Mouse (Mus musculus) ES-Bruce4 (cell line): ENCODE results near the gene Hoxa13. TPM values are rescaled to one million over a fixed set of nuclear protein-coding genes. Genes with fewer than 3 reads are reported as not detected.

Source experiments
- H3K27ac ChIP-seq: 2 replicates; pipeline ENCODE4 v1.5.1; 2012; ENCODE audit warnings: low read length, inconsistent platforms; ENCODE audit not compliant: insufficient read depth
- H3K27me3 ChIP-seq: 2 replicates; pipeline ENCODE4 v1.6.1; 2012; ENCODE audit warnings: mild to moderate bottlenecking, low read length, inconsistent platforms; ENCODE audit not compliant: control insufficient read depth, poor library complexity, insufficient read depth, severe bottlenecking
- H3K36me3 ChIP-seq: 2 replicates; pipeline ENCODE4 v1.6.1; 2012; ENCODE audit warnings: inconsistent platforms, mild to moderate bottlenecking, low read length, moderate library complexity; ENCODE audit not compliant: control insufficient read depth, poor library complexity, insufficient read depth, severe bottlenecking
- H3K4me1 ChIP-seq: one replicate; pipeline ENCODE4 v1.8.1; 2011; ENCODE audit warnings: low read length; ENCODE audit not compliant: control insufficient read depth, insufficient read depth
- H3K4me3 ChIP-seq: 2 replicates; pipeline ENCODE4 v1.5.1; 2011; ENCODE audit warnings: low read depth, mild to moderate bottlenecking, low read length
- H3K9ac ChIP-seq: 2 replicates; pipeline ENCODE4 v1.6.1; 2012; ENCODE audit warnings: low read depth, mild to moderate bottlenecking, inconsistent platforms; ENCODE audit not compliant: poor library complexity, severe bottlenecking
- H3K9me3 ChIP-seq: replicated peaks from 2 replicates; pipeline ENCODE4 v1.6.1; 2012; ENCODE audit warnings: mild to moderate bottlenecking, low read length, inconsistent platforms; ENCODE audit not compliant: control insufficient read depth, poor library complexity, insufficient read depth, severe bottlenecking
- CTCF ChIP-seq: IDR thresholded peaks from one replicate; pipeline ENCODE4 v1.8.1; 2011; ENCODE audit warnings: low read depth, low read length
- EP300 ChIP-seq: IDR thresholded peaks from 2 replicates; pipeline ENCODE4 v1.6.1; 2011; ENCODE audit warnings: low read depth, low read length; ENCODE audit not compliant: insufficient read depth
- POLR2A ChIP-seq: IDR thresholded peaks from one replicate; pipeline ENCODE4 v1.8.1; 2011; ENCODE audit warnings: low read length; ENCODE audit not compliant: insufficient read depth
- polyA plus RNA-seq: library from polyadenylated mRNA; stranded (reverse); fragments of >200 nt; gene quantifications from 2 replicates; pipeline ENCODE4 v1.2.4, GENCODE M21; 2011; ENCODE audit warnings: low read depth; ENCODE audit not compliant: missing spikeins, insufficient read depth, insufficient read length

Hoxa13 gene
- polyA plus RNA-seq, 1 experiment, result 0.25 TPM

DNA sequence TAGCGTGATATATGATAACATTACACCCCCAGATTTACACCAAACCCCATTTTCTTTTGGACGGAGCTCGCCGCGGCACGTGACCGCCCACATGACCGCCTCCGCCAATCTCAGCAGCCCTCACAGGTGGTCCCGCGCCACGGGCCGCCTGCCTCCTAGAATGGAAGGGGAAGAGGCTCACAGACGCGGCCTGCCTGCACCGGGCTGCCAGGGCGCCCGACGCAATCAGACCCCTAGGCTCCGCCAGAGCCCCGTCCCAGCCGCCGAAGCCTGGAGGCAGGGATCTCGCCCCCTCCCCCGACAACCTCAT is 43.3 kb downstream of the Hoxa13 start:
- Histone ChIP-seq H3K9me3 (no peaks in the 10 kb centered on the region), H3K4me1 (no peaks in the 10 kb centered on the region), H3K27ac (no peak overlapping the region), H3K9ac (peak overlapping the region; percentile 50; the same call in 1 of the 2 replicates), H3K36me3 (no peaks in the 10 kb centered on the region), H3K4me3 (peak overlapping the region; percentile 28), H3K27me3 (peaks cover 58% of the 10 kb centered on the region)
- TF ChIP-seq EP300 (no peak), CTCF (no peak), POLR2A (no peak)

DNA sequence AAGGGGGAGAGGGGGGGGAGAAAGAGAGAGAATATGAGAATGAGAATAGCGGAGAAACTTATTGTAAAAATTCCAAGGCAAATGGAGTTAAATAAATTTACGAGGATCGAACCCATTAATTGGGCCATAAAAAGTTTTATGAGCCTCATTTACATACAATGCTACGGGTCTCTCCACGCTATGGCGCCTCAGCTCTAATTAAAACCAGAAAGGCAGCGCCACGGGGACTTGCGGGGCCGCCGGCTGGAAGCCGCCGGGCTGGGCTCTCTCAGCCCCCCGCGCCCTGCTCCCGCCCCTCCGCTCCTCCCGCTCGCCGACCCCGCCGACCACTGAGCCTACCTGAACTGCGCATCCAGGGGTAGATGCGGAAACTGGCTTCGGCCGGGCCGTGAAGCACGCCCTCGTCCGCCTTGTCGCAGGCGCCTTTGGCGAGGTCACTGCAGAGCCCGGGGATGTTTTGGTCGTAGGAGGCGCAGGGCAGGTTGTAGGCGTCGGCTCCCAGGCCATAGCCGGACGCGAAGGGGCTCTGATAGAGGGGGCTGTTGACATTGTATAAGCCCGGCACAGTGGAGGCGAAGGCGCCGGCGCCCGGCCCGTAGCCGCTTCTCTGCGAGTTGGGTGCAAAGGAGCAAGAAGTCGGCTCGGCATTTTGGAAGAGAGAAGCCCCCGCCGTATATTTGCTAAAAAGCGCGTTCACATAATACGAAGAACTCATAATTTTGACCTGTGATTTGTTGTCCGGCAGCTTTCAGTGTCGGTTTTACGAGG is 43.8 kb downstream of the Hoxa13 start:
- Histone ChIP-seq H3K27ac (no peak overlapping the region), H3K36me3 (no peaks in the 10 kb centered on the region), H3K4me1 (no peaks in the 10 kb centered on the region), H3K27me3 (peaks cover 57% of the 10 kb centered on the region), H3K9ac (peak overlapping the region; percentile 50), H3K4me3 (peak overlapping the region; percentile 28), H3K9me3 (no peaks in the 10 kb centered on the region)
- TF ChIP-seq EP300 (no peak), CTCF (no peak), POLR2A (no peak)

DNA sequence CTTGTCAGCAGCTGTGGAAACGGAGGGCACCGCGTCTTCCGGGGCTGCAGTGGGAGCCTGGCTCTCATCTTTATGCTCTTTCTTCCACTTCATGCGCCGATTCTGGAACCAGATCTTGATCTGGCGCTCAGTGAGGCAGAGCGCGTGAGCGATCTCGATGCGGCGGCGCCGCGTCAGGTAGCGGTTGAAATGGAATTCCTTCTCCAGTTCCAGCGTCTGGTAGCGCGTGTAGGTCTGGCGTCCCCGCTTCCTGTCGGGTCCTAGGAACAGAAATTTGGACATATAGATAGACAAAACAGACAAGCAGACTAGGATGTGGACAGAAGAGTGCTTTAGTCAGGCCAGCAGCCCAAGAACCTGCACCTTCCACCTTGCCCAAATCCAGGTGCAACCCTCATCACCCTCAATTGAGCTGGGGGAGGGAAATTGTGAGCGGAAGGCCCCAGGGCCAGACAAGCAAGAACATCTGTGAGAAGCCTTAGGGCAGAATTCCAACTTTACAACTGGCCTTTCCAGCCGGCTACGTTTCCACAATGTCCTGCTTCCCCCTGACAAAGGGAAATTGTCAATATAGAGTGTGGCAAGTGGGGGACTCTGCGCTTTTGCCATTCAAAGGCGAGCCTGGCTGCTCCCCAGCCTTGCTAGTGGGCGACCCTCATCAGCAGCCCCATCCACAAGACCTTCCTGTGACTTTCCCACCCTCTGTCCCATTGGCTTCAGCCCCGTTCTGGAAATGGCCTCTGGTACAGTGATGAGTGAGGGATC is 44.7 kb downstream of the Hoxa13 start:
- no peak for TF ChIP-seq EP300
- no peak for TF ChIP-seq POLR2A
- no peak for TF ChIP-seq CTCF
- H3K27ac ChIP-seq, result no peak overlapping the region
- peaks cover 57% of the 10 kb centered on the region for H3K27me3 ChIP-seq
- H3K9ac ChIP-seq, result no peak overlapping the region
- H3K4me1 ChIP-seq, result no peaks in the 10 kb centered on the region
- H3K9me3 ChIP-seq, result no peaks in the 10 kb centered on the region
- H3K4me3 ChIP-seq, result no peak overlapping the region
- no peaks in the 10 kb centered on the region for H3K36me3 ChIP-seq

DNA sequence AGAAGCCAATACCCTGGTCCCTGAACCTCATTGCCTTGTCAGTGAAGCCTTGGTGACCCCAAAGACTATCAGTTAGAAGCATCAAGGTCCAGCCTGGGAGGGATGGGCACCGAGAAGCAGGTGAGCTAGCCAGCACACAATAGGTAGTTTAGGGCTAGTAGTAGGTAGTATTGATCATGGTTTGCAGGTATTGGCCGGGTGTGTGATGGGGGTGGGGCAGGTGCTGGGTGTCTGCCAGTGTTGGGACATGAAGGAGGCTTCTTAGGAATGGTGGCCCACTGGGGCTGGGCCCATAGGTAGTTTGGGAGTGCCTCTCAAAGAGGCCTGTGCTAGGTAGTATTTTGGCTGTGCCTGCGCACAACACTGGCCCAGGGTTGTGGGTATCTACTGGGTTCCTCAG is 45.6 kb downstream of the Hoxa13 start:
- TF ChIP-seq POLR2A (no peak), CTCF (no peak), EP300 (no peak)
- Histone ChIP-seq H3K9ac (no peak overlapping the region), H3K36me3 (no peaks in the 10 kb centered on the region), H3K4me1 (no peaks in the 10 kb centered on the region), H3K27ac (no peak overlapping the region), H3K4me3 (no peak overlapping the region), H3K27me3 (peaks cover 52% of the 10 kb centered on the region), H3K9me3 (no peaks in the 10 kb centered on the region)

DNA sequence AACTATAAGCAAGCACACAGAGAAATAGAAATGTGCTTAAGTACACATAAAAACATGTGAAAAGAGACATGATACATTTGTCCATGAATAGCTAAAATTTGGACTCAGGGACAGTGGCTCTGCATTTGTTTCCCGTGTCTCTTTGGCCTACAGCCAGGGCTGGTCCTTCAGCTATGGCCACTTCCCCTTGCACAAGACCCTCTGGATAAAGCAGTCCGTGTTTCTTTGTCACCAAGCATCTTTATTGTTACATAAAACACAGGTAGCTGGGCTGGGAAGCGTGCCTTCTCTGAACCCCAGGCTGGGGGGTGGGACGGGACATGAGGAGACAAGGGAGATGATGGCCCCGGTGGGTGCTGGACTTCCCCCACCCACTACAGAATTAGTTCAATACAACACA is 46.4 kb downstream of the Hoxa13 start:
- no peaks in the 10 kb centered on the region for H3K4me1 ChIP-seq
- peaks cover 55% of the 10 kb centered on the region for H3K27me3 ChIP-seq
- no peak overlapping the region for H3K9ac ChIP-seq
- no peaks in the 10 kb centered on the region for H3K9me3 ChIP-seq
- no peaks in the 10 kb centered on the region for H3K36me3 ChIP-seq
- no peak for TF ChIP-seq CTCF
- TF ChIP-seq POLR2A, result no peak
- TF ChIP-seq EP300, result no peak
- H3K4me3 ChIP-seq, result no peak overlapping the region
- H3K27ac ChIP-seq, result no peak overlapping the region
